Mouse (Mus musculus): ENCODE data around the gene Gng12.

DNA sequence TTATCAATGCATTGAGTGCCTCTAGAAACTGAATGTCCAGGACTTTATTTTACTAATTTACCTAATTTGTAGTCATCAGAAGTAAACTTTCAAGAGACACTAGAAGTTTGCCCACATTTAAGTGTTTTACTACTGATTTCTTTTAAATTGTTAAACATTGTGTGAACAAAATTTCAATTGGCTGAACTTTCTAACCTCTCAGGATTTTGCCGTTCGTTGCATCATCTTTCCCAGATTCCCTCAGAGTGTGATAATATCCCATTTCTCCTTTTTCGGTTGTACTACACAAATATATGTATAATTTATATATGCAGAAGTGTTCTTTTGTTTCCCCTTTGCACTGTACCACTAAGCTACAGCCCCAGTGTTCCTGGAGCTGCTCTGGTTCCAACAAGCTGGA, 133.8 kb downstream of the Gng12 start:
- TF ChIP-seq CTCF (IDR thresholded peaks at IDR 0.05) (no peak), POLR2A (IDR thresholded peaks at IDR 0.05; ENCODE audit: insufficient read depth, low read depth, low read length) (no peak), EP300 (IDR thresholded peaks at IDR 0.05; ENCODE audit: insufficient read depth, low read depth, low read length) (no peak)

Measured in heart, adult 2 months (tissue).